ENCODE assay signal across 9 mouse cellular contexts in genomic region chr17:42316612-42316982, GRCm38 (mm10). TPM values are rescaled to one million over a fixed set of nuclear protein-coding genes. Genes with fewer than 3 reads are reported as not detected.
DNase-seq lines count a peak whose midpoint lies in the region; ATAC-seq lines count a peak whose summit lies in the region.
"Had no signal": no experiment of that assay in that cellular context is flagged by ENCODE, and none has a peak within 500 bp of the region (broad histone marks: within the 10 kb centered on the region; RNA-seq: fewer than 3 reads in every experiment).

No protein-coding gene starts in this region.

- DNase-seq in kidney, adult 18-20 months: no peak
- peak; percentile 56 for DNase-seq in cerebellum, adult 11 months
- DNase-seq in layer of hippocampus, postnatal 14 days (ENCODE audit: low spot score in 2 of 2): peak; percentile 21 to 29
- DNase-seq in neural tube, embryonic 11.5 days (ENCODE audit: low spot score): peak; percentile 42
- no peak for DNase-seq in urinary bladder, postnatal 4 days (ENCODE audit: low spot score in 2 of 2)
- DNase-seq in adrenal gland, adult 18-20 months (ENCODE audit: low spot score in 2 of 2): no peak

- H3K4me1 ChIP-seq in kidney, embryonic 15.5 days: peaks cover 13% of the 10 kb centered on the region
- peaks cover 9% of the 10 kb centered on the region for H3K4me1 ChIP-seq in forebrain, embryonic 12.5 days
- H3K4me1 ChIP-seq in neural tube, embryonic 11.5 days (ENCODE audit: control insufficient read depth, insufficient read depth, low read length): no peaks in the 10 kb centered on the region; the same call in 1 of the 2 replicates

- H3K36me3 ChIP-seq in kidney, embryonic 15.5 days: no peaks in the 10 kb centered on the region
- no peaks in the 10 kb centered on the region for H3K36me3 ChIP-seq in forebrain, embryonic 12.5 days (replicated peaks)
- no peaks in the 10 kb centered on the region for H3K36me3 ChIP-seq in neural tube, embryonic 11.5 days (ENCODE audit: control insufficient read depth, insufficient read depth, low read length)

- peak overlapping the region; percentile 63 for H3K4me3 ChIP-seq in kidney, embryonic 15.5 days (replicated peaks)
- peak overlapping the region; percentile 68 for H3K4me3 ChIP-seq in forebrain, embryonic 12.5 days (replicated peaks)
- peak overlapping the region; percentile 59 for H3K4me3 ChIP-seq in neural tube, embryonic 11.5 days (ENCODE audit: low read depth, low read length)

- WGBS in kidney, embryonic 15.5 days: 2% methylated on average over 22 of the region's 22 CpGs
- under 1% methylated on average over 22 of the region's 22 CpGs for WGBS in forebrain, embryonic 12.5 days
- 1% methylated on average over 20 of the region's 22 CpGs for WGBS in neural tube, embryonic 11.5 days

- H3K27ac ChIP-seq in kidney, embryonic 15.5 days: no peak overlapping the region
- H3K27ac ChIP-seq in forebrain, embryonic 12.5 days: no peak overlapping the region
- no peak overlapping the region for H3K27ac ChIP-seq in neural tube, embryonic 11.5 days (ENCODE audit: low read depth, low read length)

- H3K9ac ChIP-seq in kidney, embryonic 15.5 days: no peak overlapping the region
- H3K9ac ChIP-seq in forebrain, embryonic 12.5 days: peak overlapping the region; percentile 62
- peak overlapping the region; percentile 56 for H3K9ac ChIP-seq in neural tube, embryonic 11.5 days (ENCODE audit: low read length)

- peak; percentile 88 for ATAC-seq in kidney, embryonic 15.5 days (replicated peaks; ENCODE audit: low FRiP score)
- peak; percentile 81 for ATAC-seq in forebrain, embryonic 12.5 days (ENCODE audit: low FRiP score)
- ATAC-seq in neural tube, embryonic 11.5 days (ENCODE audit: insufficient read depth, low FRiP score, low TSS enrichment): peak; percentile 73

- no peaks in the 10 kb centered on the region for H3K9me3 ChIP-seq in kidney, embryonic 15.5 days (replicated peaks)
- no peaks in the 10 kb centered on the region for H3K9me3 ChIP-seq in forebrain, embryonic 12.5 days
- H3K9me3 ChIP-seq in neural tube, embryonic 11.5 days (ENCODE audit: control insufficient read depth, low read length): no peaks in the 10 kb centered on the region

- H3K27me3 ChIP-seq in kidney, embryonic 15.5 days: peaks cover 22% of the 10 kb centered on the region
- H3K27me3 ChIP-seq in forebrain, embryonic 12.5 days: 0 out of 2 replicates have a peak, but pooled peaks cover 3% of the 10 kb centered on the region
- H3K27me3 ChIP-seq in neural tube, embryonic 11.5 days (ENCODE audit: control insufficient read depth, insufficient read depth, low read length): 0 out of 2 replicates have a peak, but pooled peaks cover 4% of the 10 kb centered on the region

- peak overlapping the region; percentile 97 for H3K4me2 ChIP-seq in kidney, embryonic 15.5 days
- H3K4me2 ChIP-seq in forebrain, embryonic 12.5 days: peak overlapping the region; percentile 68
- H3K4me2 ChIP-seq in neural tube, embryonic 11.5 days (ENCODE audit: low read depth): peak overlapping the region; percentile 92

RNA-seq across cellular contexts. Expression of gene Ptchd4, which starts 0.8 kb away (rescaled TPM):
- 0.80 and 0.86 TPM in 2 replicates for polyA plus RNA-seq in kidney, embryonic 15.5 days (2015; fragmentation: Nextera tagmentation; extraction: Ambion mirVana)
- polyA plus RNA-seq in forebrain, embryonic 12.5 days (2016; fragmentation: Nextera tagmentation; extraction: Ambion mirVana): 3.2 and 3.9 TPM in 2 replicates
- total RNA-seq in layer of hippocampus, postnatal 14 days (2021): 1 to 10 TPM; 7.8 to 8.4 TPM
- 5.7 and 6.1 TPM in 2 replicates for polyA plus RNA-seq in neural tube, embryonic 11.5 days (2014; fragmentation: Nextera tagmentation; extraction: Ambion mirVana)
- under 1 TPM in 1 of 2 experiments, not detected in 1; 0.19 TPM for total RNA-seq in adrenal gland, adult 18-20 months (2021)
- total RNA-seq: liver, adult 2 months had no signal
- polyA plus RNA-seq: liver, adult 2 months had no signal

Comparison
In these comparisons a context has a peak if more than half of its experiments do, and no peak if none do; other contexts are left out.
1. DNase-seq: peak in cerebellum, adult 11 months (single experiment), layer of hippocampus, postnatal 14 days (2 of 2) and neural tube, embryonic 11.5 days (single experiment); none in kidney, adult 18-20 months (single experiment), urinary bladder, postnatal 4 days (0 of 2) and adrenal gland, adult 18-20 months (0 of 2).
2. Peak in every context shown above with its lines, with median percentiles within 50 percentile points of each other: ATAC-seq, H3K4me2 ChIP-seq and H3K4me3 ChIP-seq.